Mouse (Mus musculus): ENCODE results near the gene Cnnm2.

GRCm38 (mm10) chr19:46747799-46748198, 13.6 kb upstream of the Cnnm2 start:
- no peak for TF ChIP-seq POLR2A (IDR thresholded peaks at IDR 0.05; ENCODE audit: insufficient read depth, low read depth, low read length)
- no peak for TF ChIP-seq CTCF (IDR thresholded peaks at IDR 0.05; ENCODE audit: insufficient read depth, low read depth, low read length)

All from olfactory bulb, adult 2 months (tissue).